Mouse (Mus musculus) stomach, embryonic 15.5 days (tissue): ENCODE data around the gene Dio1. TPM values are rescaled to one million over a fixed set of nuclear protein-coding genes. Genes with fewer than 3 reads are reported as not detected.

Experiments used
- ATAC-seq: fragments of 200-750 bp; cut with Nextera tagmentation; 2 replicates; pipeline ENCODE4 v1.8.0; 2017; ENCODE audit warnings: low read depth, moderate number of reproducible peaks, moderate TSS enrichment; ENCODE audit not compliant: insufficient read depth, low FRiP score
- H3K27ac ChIP-seq: fragments of 300-500 bp; sonication (generic); 2 replicates; pipeline ENCODE4 v1.5.1; 2015; ENCODE audit warnings: mild to moderate bottlenecking, inconsistent platforms
- H3K27me3 ChIP-seq: fragments of 300-500 bp; sonication (generic); replicated peaks from 2 replicates; pipeline ENCODE4 v1.6.1; 2015; ENCODE audit warnings: inconsistent platforms
- H3K36me3 ChIP-seq: fragments of 300-500 bp; sonication (generic); 2 replicates; pipeline ENCODE4 v1.6.1; 2015; ENCODE audit warnings: inconsistent platforms
- H3K4me1 ChIP-seq: fragments of 300-500 bp; sonication (generic); 2 replicates; pipeline ENCODE4 v1.6.1; 2015; ENCODE audit warnings: inconsistent platforms
- H3K4me2 ChIP-seq: fragments of 300-500 bp; sonication (generic); 2 replicates; pipeline ENCODE4 v1.6.1; 2015; ENCODE audit warnings: mild to moderate bottlenecking, inconsistent platforms
- H3K4me3 ChIP-seq: fragments of 300-500 bp; sonication (generic); replicated peaks from 2 replicates; pipeline ENCODE4 v1.5.1; 2015; ENCODE audit warnings: inconsistent platforms
- H3K9ac ChIP-seq: fragments of 300-500 bp; sonication (generic); 2 replicates; pipeline ENCODE4 v1.6.1; 2015; ENCODE audit warnings: inconsistent platforms
- H3K9me3 ChIP-seq: fragments of 300-500 bp; sonication (generic); 2 replicates; pipeline ENCODE4 v1.6.1; 2016; ENCODE audit warnings: inconsistent platforms
- whole genome bisulfite sequencing: fragments of 180-500 bp; shearing (Covaris S2); methylation state at CpG from one replicate; pipeline ENCODE4 v1.1.7; 2015; 5-methylcytosine and 5-hydroxymethylcytosine counted together
- polyA plus RNA-seq: library from polyadenylated mRNA; unstranded; fragments of >200 nt; fragmentation: Nextera tagmentation; extraction: Ambion mirVana; gene quantifications from 2 replicates; pipeline ENCODE4 v1.2.1, GENCODE M21; 2015

The Dio1 gene
- polyA plus RNA-seq, 1 experiment from 2014 or later, result 0.57 TPM

- Histone ChIP-seq H3K27ac (no peak overlapping the region), H3K4me1 (no peaks in the 10 kb centered on the region), H3K4me2 (no peak overlapping the region), H3K9me3 (no peaks in the 10 kb centered on the region), H3K27me3 (no peaks in the 10 kb centered on the region), H3K9ac (no peak overlapping the region), H3K36me3 (0 out of 2 replicates have a peak, but pooled peaks cover 2% of the 10 kb centered on the region), H3K4me3 (no peak overlapping the region)
- WGBS, result 87% methylated on average over 4 of the region's 4 CpGs
- no peak for ATAC-seq
These were observed 26.5 kb upstream of the Dio1 start for GRCm38 (mm10) chr4:107333514-107333913.

- no peaks in the 10 kb centered on the region for H3K27me3 ChIP-seq
- H3K36me3 ChIP-seq, result no peaks in the 10 kb centered on the region
- no peak overlapping the region for H3K4me2 ChIP-seq
- 94% methylated on average over 8 of the region's 8 CpGs for WGBS
- ATAC-seq, result no peak
- H3K27ac ChIP-seq, result no peak overlapping the region
- H3K9me3 ChIP-seq, result no peaks in the 10 kb centered on the region
- H3K4me1 ChIP-seq, result no peaks in the 10 kb centered on the region
- no peak overlapping the region for H3K9ac ChIP-seq
- H3K4me3 ChIP-seq, result no peak overlapping the region
These were observed 21.6 kb upstream of the Dio1 start for GRCm38 (mm10) chr4:107328530-107328929.

- no peak for ATAC-seq
- Histone ChIP-seq H3K4me2 (no peak overlapping the region), H3K27ac (no peak overlapping the region), H3K4me1 (no peaks in the 10 kb centered on the region), H3K9me3 (no peaks in the 10 kb centered on the region), H3K36me3 (peaks cover 13% of the 10 kb centered on the region; the same call in 1 of the 2 replicates), H3K27me3 (no peaks in the 10 kb centered on the region), H3K4me3 (no peak overlapping the region), H3K9ac (no peak overlapping the region)
- 82% methylated on average over 2 of the region's 2 CpGs for WGBS
These were observed 16.1 kb upstream of the Dio1 start for GRCm38 (mm10) chr4:107323113-107323512.

GRCm38 (mm10) chr4:107321041-107321440 is 14.1 kb upstream of the Dio1 start:
- Histone ChIP-seq H3K27me3 (no peaks in the 10 kb centered on the region), H3K9ac (no peak overlapping the region), H3K9me3 (no peaks in the 10 kb centered on the region), H3K36me3 (peaks cover 19% of the 10 kb centered on the region; the same call in 1 of the 2 replicates), H3K4me2 (no peak overlapping the region), H3K4me3 (no peak overlapping the region), H3K27ac (no peak overlapping the region), H3K4me1 (no peaks in the 10 kb centered on the region)
- 85% methylated on average over 2 of the region's 2 CpGs for WGBS
- no peak for ATAC-seq

- 82% methylated on average over 8 of the region's 8 CpGs for WGBS
- no peak for ATAC-seq
- Histone ChIP-seq H3K36me3 (peaks cover 19% of the 10 kb centered on the region; the same call in 1 of the 2 replicates), H3K9me3 (no peaks in the 10 kb centered on the region), H3K9ac (no peak overlapping the region), H3K4me1 (peaks cover 8% of the 10 kb centered on the region), H3K27me3 (no peaks in the 10 kb centered on the region), H3K4me2 (no peak overlapping the region), H3K27ac (no peak overlapping the region), H3K4me3 (no peak overlapping the region)
These were observed 11.7 kb upstream of the Dio1 start for GRCm38 (mm10) chr4:107318646-107319045.

GRCm38 (mm10) chr4:107314479-107314805 is 7.5 kb upstream of the Dio1 start:
- ATAC-seq, result no peak
- Histone ChIP-seq H3K4me2 (peak overlapping the region; percentile 82), H3K4me3 (peak overlapping the region; percentile 75), H3K9me3 (no peaks in the 10 kb centered on the region), H3K9ac (peak overlapping the region; percentile 42), H3K27me3 (no peaks in the 10 kb centered on the region), H3K4me1 (peaks cover 8% of the 10 kb centered on the region), H3K27ac (no peak overlapping the region), H3K36me3 (0 out of 2 replicates have a peak, but pooled peaks cover 8% of the 10 kb centered on the region)
- WGBS, result 7% methylated on average over 7 of the region's 7 CpGs

- Histone ChIP-seq H3K9me3 (no peaks in the 10 kb centered on the region), H3K36me3 (0 out of 2 replicates have a peak, but pooled peaks cover 5% of the 10 kb centered on the region), H3K4me3 (peak within 1 kb of the TSS; percentile 75), H3K4me2 (peak within 1 kb of the TSS; percentile 82), H3K27ac (peak within 1 kb of the TSS; percentile 16; the same call in 1 of the 2 replicates), H3K27me3 (no peaks in the 10 kb centered on the region), H3K4me1 (peaks cover 8% of the 10 kb centered on the region), H3K9ac (peak within 1 kb of the TSS; percentile 42)
- WGBS, result under 1% methylated on average over 29 of the region's 29 CpGs
- peak; percentile 92 for ATAC-seq
These were observed 6.9 kb upstream of the Dio1 start, which contains the start of gene Yipf1 for GRCm38 (mm10) chr4:107313690-107314478. Gene Yipf1, plus strand, starts transcription at chr4:107314363.

- ATAC-seq, result no peak
- Histone ChIP-seq H3K36me3 (no peaks in the 10 kb centered on the region), H3K27ac (no peak overlapping the region), H3K4me2 (no peak overlapping the region), H3K9ac (no peak overlapping the region), H3K27me3 (no peaks in the 10 kb centered on the region), H3K4me1 (peaks cover 7% of the 10 kb centered on the region; the same call in 1 of the 2 replicates), H3K4me3 (no peak overlapping the region), H3K9me3 (no peaks in the 10 kb centered on the region)
- WGBS, result 56% methylated on average over 3 of the region's 3 CpGs
These were observed 3.4 kb downstream of the Dio1 start for GRCm38 (mm10) chr4:107303531-107303930.

- Histone ChIP-seq H3K36me3 (no peaks in the 10 kb centered on the region), H3K4me3 (no peak overlapping the region), H3K4me1 (peaks cover 7% of the 10 kb centered on the region; the same call in 1 of the 2 replicates), H3K9ac (no peak overlapping the region), H3K27me3 (no peaks in the 10 kb centered on the region), H3K4me2 (no peak overlapping the region), H3K27ac (no peak overlapping the region), H3K9me3 (no peaks in the 10 kb centered on the region)
- 65% methylated on average over 4 of the region's 4 CpGs for WGBS
- peak; percentile 15; the same call in 1 of the 2 replicates for ATAC-seq
These were observed 4.1 kb downstream of the Dio1 start for GRCm38 (mm10) chr4:107302832-107303231.

GRCm38 (mm10) chr4:107302221-107302620 is 4.7 kb downstream of the Dio1 start:
- no peak overlapping the region for H3K9ac ChIP-seq
- no peak overlapping the region for H3K4me2 ChIP-seq
- no peaks in the 10 kb centered on the region for H3K9me3 ChIP-seq
- ATAC-seq, result no peak
- no peaks in the 10 kb centered on the region for H3K36me3 ChIP-seq
- H3K4me3 ChIP-seq, result no peak overlapping the region
- H3K27ac ChIP-seq, result no peak overlapping the region
- WGBS, result 83% methylated on average over 9 of the region's 9 CpGs
- H3K27me3 ChIP-seq, result no peaks in the 10 kb centered on the region
- H3K4me1 ChIP-seq, result peaks cover 7% of the 10 kb centered on the region; the same call in 1 of the 2 replicates

- Histone ChIP-seq H3K9ac (no peak overlapping the region), H3K4me2 (no peak overlapping the region), H3K27ac (no peak overlapping the region), H3K4me1 (no peaks in the 10 kb centered on the region), H3K9me3 (no peaks in the 10 kb centered on the region), H3K36me3 (no peaks in the 10 kb centered on the region), H3K4me3 (no peak overlapping the region), H3K27me3 (no peaks in the 10 kb centered on the region)
- 0 out of 2 replicates have a peak, but pooled peaks have one; percentile 28 for ATAC-seq
- 94% methylated on average over 1 of the region's 1 CpGs for WGBS
These were observed 5.9 kb downstream of the Dio1 start for GRCm38 (mm10) chr4:107300902-107301555.

- no peaks in the 10 kb centered on the region for H3K36me3 ChIP-seq
- WGBS, result 78% methylated on average over 4 of the region's 4 CpGs
- H3K4me1 ChIP-seq, result no peaks in the 10 kb centered on the region
- H3K4me2 ChIP-seq, result no peak overlapping the region
- no peak for ATAC-seq
- H3K9me3 ChIP-seq, result no peaks in the 10 kb centered on the region
- H3K4me3 ChIP-seq, result no peak overlapping the region
- H3K27ac ChIP-seq, result no peak overlapping the region
- no peaks in the 10 kb centered on the region for H3K27me3 ChIP-seq
- no peak overlapping the region for H3K9ac ChIP-seq
These were observed 6.6 kb downstream of the Dio1 start for GRCm38 (mm10) chr4:107300371-107300770.
